Mouse (Mus musculus) spleen, adult 2 months (tissue): ENCODE measurements around the gene Nat8f6. TPM values are rescaled to one million over a fixed set of nuclear protein-coding genes. Genes with fewer than 3 reads are reported as not detected.

ENCODE experiments used
- DNase-seq, 2 experiments: peaks; one replicate each; pipeline versions ENCODE4 v3.0.0 to v3.0.0-alpha.2; 2012 to 2021; ENCODE audit warnings: low spot score in 2 of 2, low read depth in 1 of 2
- H3K27ac ChIP-seq: fragments of 200-500 bp; 2 replicates; pipeline ENCODE4 v1.5.1; 2012; ENCODE audit warnings: low read length, inconsistent platforms; ENCODE audit not compliant: insufficient read depth
- H3K27me3 ChIP-seq: fragments of 200-500 bp; 2 replicates; pipeline ENCODE4 v1.6.1; 2012; ENCODE audit warnings: mild to moderate bottlenecking, moderate library complexity, low read length, inconsistent platforms; ENCODE audit not compliant: control insufficient read depth, insufficient read depth
- H3K36me3 ChIP-seq: fragments of 200-500 bp; 2 replicates; pipeline ENCODE4 v1.6.1; 2012; ENCODE audit warnings: mild to moderate bottlenecking, low read length, inconsistent platforms; ENCODE audit not compliant: control insufficient read depth, insufficient read depth
- H3K4me1 ChIP-seq: fragments of 200-500 bp; 2 replicates; pipeline ENCODE4 v1.6.1; 2011; ENCODE audit warnings: inconsistent platforms; ENCODE audit not compliant: control insufficient read depth, insufficient read depth, insufficient read length
- H3K4me3 ChIP-seq: fragments of 200-500 bp; 2 replicates; pipeline ENCODE4 v1.5.1; 2011; ENCODE audit warnings: mild to moderate bottlenecking, inconsistent platforms; ENCODE audit not compliant: insufficient read depth, insufficient read length; ENCODE audit errors: extremely low read depth
- CTCF ChIP-seq: fragments of 200-500 bp; IDR thresholded peaks from 2 replicates; pipeline ENCODE4 v1.5.1; 2011; ENCODE audit warnings: mild to moderate bottlenecking, inconsistent platforms; ENCODE audit not compliant: insufficient read depth, insufficient read length, insufficient replicate concordance; ENCODE audit errors: extremely low read depth
- POLR2A ChIP-seq: fragments of 200-500 bp; IDR thresholded peaks from 2 replicates; pipeline ENCODE4 v1.6.1; 2011; ENCODE audit warnings: low read depth, low read length, inconsistent platforms
- WGBS: fragments of 180-500 bp; shearing (Covaris S2); methylation state at CpG from one replicate; pipeline ENCODE4 v1.1.7; 2018; 5-methylcytosine and 5-hydroxymethylcytosine counted together
- polyA plus RNA-seq: library from polyadenylated mRNA; depleted of rRNA; stranded (reverse); fragments of >200 nt; gene quantifications from 2 replicates; pipeline ENCODE4 v1.2.3, GENCODE M21; 2012

The Nat8f6 gene
- polyA plus RNA-seq, 1 experiment, result 0.27 TPM

DNA sequence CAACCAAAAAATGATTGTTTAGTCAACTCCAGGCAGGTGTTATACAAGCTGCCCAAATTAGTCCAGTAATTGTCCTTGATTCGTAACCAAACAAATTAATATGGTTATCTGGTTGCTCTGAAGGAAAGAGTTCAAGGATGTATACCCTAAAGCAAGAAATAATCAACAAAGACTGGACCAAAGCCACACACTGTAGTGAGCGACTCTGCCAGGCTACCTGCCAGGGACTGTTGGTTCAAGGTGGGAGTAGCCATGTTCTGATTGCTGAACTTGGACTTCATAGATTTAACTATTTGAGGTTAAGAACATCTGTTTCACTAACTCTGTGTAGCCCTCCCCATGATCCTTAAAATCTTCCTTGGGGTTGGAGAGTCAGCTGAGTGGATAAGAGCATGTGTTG is 42.4 kb upstream of the Nat8f6 start:
- no peak overlapping the region for H3K4me3 ChIP-seq
- no peaks in the 10 kb centered on the region for H3K36me3 ChIP-seq
- WGBS, result 81% methylated on average over 2 of the region's 2 CpGs
- TF ChIP-seq POLR2A, result no peak
- no peak overlapping the region for H3K27ac ChIP-seq
- no peaks in the 10 kb centered on the region for H3K4me1 ChIP-seq
- no peak for DNase-seq
- H3K27me3 ChIP-seq, result no peaks in the 10 kb centered on the region

DNA sequence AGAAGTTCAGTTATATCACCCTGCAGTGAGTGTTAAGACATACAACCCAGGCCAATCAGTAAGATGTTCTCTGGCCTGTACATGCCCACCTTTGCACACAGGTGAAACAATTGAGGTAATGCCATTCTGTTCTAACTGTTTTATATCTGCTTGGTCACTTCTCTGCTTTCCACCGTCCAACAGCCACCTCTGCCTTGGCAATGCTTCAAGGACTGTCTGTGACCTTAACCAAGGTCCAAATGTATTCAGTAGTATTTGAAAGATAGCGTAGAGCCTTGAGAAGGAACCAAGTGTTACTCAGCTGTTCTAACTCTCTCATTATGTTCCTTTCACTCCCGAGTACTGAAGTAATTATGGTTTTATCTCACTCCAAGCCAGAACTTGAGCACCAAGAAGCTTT is 41.8 kb upstream of the Nat8f6 start:
- no peak overlapping the region for H3K4me3 ChIP-seq
- H3K36me3 ChIP-seq, result no peaks in the 10 kb centered on the region
- 86% methylated on average over 3 of the region's 3 CpGs for WGBS

DNA sequence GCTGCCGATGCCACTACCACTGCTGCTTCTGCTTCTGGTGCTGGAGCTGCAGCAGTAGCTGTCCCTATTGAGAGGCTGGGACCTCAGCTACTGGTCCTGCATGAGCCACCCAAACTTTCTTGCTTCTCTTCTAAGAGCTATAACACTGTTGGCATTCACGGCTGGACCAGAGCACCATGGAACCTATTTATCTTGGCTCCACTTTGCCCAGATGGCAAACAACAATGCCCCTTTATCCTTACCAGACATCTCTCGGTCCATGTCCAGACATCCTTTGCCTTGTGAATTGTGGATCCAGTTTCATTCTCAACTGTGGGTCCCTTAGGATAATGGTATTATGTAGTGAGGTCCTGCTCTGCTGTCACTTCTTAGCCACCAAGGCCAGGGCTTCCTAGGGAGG is 40.5 kb upstream of the Nat8f6 start:
- Histone ChIP-seq H3K36me3 (no peaks in the 10 kb centered on the region), H3K4me1 (no peaks in the 10 kb centered on the region), H3K27ac (no peak overlapping the region), H3K4me3 (no peak overlapping the region), H3K27me3 (no peaks in the 10 kb centered on the region)
- no peak for TF ChIP-seq POLR2A
- no peak for TF ChIP-seq CTCF
- WGBS, result 94% methylated on average over 3 of the region's 3 CpGs
- DNase-seq, result no peak

More for the DNA sequence above, 41.8 kb upstream of the Nat8f6 start:
- H3K27me3 ChIP-seq, result no peaks in the 10 kb centered on the region
- TF ChIP-seq CTCF (no peak), POLR2A (no peak)
- no peak overlapping the region for H3K27ac ChIP-seq
- no peak for DNase-seq
- no peaks in the 10 kb centered on the region for H3K4me1 ChIP-seq

DNA sequence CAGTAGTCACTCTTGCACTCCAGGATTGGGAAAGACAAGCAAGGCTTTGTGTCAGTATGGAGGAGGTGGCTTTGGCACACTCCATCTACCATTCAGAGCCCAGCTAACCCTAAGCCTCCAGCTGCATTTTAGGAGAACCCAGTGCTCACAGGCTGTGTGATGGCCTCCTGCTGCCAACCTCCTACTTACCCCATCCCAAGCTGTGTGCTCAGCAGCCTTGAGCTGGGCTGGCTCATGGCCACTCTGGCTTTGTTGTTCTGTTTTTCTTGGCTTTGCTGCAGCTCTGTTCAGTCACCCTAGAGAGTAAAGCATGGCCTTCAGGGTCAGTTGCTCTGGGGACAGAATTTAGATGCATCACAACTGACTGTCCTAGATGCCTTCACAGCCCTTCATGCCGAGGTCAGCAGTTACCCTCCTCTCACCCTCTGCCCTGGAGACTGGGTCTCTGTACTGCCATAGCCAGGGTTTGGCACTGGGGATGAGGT is 35.5 kb upstream of the Nat8f6 start:
- no peaks in the 10 kb centered on the region for H3K27me3 ChIP-seq
- 69% methylated on average over 1 of the region's 1 CpGs for WGBS
- DNase-seq, result no peak
- no peak overlapping the region for H3K4me3 ChIP-seq
- no peaks in the 10 kb centered on the region for H3K4me1 ChIP-seq
- H3K27ac ChIP-seq, result no peak overlapping the region; the same call in 1 of the 2 replicates
- no peaks in the 10 kb centered on the region for H3K36me3 ChIP-seq
- TF ChIP-seq POLR2A (no peak), CTCF (no peak)

DNA sequence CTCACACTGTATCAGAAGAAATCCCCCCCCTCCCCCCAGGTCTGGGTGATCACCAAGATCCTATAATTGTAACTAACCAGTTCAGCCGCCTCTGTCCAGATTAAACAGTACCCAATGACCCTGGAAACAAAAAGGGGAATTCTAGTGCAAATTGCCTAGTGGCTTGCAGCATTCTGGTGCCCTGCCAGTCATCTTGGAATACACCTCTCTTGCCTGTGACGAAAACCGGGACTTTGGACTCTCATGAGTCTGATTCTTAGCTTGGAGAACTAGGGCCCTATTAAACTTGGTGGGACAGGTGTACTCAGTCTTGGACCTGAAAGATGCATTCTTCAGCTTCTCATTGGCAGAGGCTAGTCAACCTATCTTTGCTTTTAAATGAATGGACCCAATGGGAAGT is 32.7 kb upstream of the Nat8f6 start:
- no peak for DNase-seq
- Histone ChIP-seq H3K27me3 (no peaks in the 10 kb centered on the region), H3K4me1 (no peaks in the 10 kb centered on the region), H3K36me3 (no peaks in the 10 kb centered on the region), H3K27ac (no peak overlapping the region), H3K4me3 (no peak overlapping the region)
- TF ChIP-seq CTCF, result no peak
- no peak for TF ChIP-seq POLR2A
- 89% methylated on average over 3 of the region's 3 CpGs for WGBS

DNA sequence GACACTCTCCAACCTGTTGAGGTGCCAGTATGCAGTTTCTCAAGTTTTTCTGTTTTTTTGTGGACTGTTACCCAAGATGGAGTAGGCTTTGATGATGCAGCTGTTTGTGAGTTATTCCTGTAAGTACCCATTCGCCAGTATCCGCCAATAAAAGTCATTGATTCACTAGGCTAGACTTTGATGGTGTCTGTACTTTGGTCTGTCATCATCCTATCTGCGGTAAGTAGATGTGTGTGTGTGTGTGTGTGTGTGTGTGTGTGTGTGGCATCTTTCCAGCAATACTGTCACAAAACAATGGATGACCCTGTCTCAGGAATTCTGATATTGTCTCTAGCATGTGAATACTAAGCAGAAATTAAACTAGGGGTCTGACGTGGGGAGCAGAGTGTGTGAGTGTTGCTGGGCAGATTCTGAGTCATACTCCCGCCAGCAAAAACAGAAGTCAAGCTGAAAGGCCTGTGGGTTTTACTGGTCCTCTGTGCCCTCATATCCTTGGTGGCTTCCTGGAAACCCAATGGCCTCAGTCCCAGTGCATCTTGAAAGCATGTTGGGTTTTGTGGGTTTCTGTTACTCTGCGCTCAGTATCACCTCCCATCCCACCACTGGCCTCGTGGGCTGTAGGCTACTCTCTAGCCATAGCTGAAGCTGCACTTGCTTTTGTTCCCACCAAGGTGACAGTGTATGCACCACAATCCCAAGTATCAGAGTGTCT is 30.5 kb upstream of the Nat8f6 start:
- Histone ChIP-seq H3K36me3 (no peaks in the 10 kb centered on the region), H3K4me1 (no peaks in the 10 kb centered on the region), H3K27me3 (no peaks in the 10 kb centered on the region), H3K4me3 (no peak overlapping the region), H3K27ac (no peak overlapping the region)
- no peak for DNase-seq
- WGBS, result 52% methylated on average over 7 of the region's 7 CpGs
- TF ChIP-seq POLR2A, result no peak
- TF ChIP-seq CTCF, result no peak

DNA sequence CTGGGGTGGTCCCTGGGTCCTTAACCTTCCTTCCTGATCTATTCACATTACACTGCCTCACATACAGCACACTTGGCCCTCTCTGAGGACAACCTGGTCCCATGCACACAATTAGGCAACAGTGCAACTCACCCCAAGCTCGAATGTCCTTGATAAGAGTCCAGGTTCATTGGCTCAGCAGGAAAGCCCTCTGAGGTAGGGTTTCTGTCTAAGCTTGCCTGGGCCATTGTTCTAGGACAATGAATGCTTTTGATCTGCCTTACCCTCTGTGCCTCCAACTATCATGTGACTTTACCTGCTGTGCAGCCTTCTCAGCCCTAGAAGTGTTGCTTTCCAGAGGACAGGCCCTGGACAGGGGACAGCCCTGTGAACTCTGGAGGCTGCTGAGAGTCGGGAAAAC is 28.5 kb upstream of the Nat8f6 start:
- TF ChIP-seq CTCF, result no peak
- no peak for TF ChIP-seq POLR2A
- H3K36me3 ChIP-seq, result no peaks in the 10 kb centered on the region
- no peaks in the 10 kb centered on the region for H3K4me1 ChIP-seq
- H3K27ac ChIP-seq, result no peak overlapping the region
- no peak overlapping the region for H3K4me3 ChIP-seq
- no peaks in the 10 kb centered on the region for H3K27me3 ChIP-seq
- 68% methylated on average over 2 of the region's 2 CpGs for WGBS
- no peak for DNase-seq
